Mouse (Mus musculus) retina, postnatal 7 days (tissue): ENCODE measurements around the gene Tbc1d5.

Experiments
- DNase-seq: peaks from one replicate; pipeline ENCODE4 v3.0.0-alpha.2; 2012; ENCODE audit warnings: low read depth, low spot score

Gene Tbc1d5

DNA sequence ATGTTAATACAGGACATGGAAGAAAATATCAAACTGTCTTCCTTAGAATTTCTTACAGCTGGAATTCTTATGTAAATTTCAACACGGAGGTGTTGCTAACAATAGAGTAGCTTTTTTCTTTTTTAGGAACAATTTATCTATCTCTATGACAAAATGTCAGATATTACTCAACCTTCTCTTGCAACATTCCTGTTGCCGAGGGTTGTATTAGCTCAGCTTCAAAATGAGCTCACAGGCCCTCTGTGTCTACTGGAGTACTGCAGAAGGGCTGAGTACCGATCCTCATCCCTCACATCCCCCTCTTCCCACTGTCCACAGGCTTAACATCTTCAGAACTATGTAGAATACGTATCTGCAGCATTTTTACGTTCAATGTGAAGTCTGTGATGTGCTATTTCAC, 302.7 kb downstream of the Tbc1d5 start:
- no peak for DNase-seq

DNA sequence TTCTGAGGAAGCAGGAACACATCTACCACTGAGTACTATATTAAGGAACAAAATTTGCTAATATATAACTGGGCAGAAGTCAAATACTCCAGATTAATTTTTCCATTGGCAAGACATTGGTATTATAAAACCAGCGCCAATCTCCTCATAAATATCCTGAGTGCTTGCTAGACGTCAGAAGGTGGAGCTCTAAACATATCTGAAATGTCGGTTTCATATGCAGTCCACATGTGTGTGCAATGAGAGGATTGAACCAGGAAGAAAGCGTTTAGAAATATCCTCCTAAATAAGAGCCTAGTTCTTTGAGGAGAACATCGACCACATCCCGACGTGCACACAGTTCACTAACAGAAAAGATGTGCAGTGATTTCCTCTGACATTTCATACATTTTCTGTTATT, 305.1 kb downstream of the Tbc1d5 start:
- DNase-seq = no peak

DNA sequence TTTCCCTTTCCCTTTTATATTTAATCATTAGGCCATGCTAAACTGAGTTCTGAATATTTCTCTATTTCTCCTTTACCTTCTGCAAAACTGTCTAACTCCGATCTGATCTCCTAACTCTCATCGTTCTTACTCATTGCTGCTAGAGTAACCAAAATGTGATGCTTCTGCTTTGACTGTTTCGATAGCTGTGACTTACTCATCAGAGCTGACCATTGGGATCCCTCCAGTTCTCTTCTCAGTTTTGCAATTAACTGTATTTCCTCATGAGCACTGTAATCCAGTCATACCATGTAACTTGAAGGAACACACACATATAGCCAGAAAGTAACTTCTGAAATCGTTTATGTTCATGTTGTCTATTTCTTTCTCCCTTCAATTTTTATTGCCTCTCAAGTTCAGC, 306.6 kb downstream of the Tbc1d5 start:
- DNase-seq = no peak

DNA sequence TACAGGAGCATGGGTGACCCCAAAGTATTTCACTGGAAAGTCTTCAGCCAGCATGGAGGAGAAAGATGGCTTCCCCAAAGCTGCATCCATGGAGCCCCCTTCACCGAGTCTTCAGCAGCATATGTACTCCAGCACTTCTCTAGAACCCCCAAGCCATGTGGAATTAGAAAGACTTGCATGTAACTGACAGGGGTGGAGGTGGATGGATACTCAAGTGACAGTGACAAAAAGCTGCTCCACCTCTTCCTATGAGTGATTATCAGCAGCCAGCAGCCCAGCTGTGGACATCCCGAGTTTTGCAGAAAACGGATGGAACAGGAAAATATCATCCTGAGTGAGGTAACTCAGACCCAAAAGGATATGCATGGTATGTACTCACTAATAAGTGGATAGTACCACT, 311.9 kb downstream of the Tbc1d5 start:
- no peak for DNase-seq

DNA sequence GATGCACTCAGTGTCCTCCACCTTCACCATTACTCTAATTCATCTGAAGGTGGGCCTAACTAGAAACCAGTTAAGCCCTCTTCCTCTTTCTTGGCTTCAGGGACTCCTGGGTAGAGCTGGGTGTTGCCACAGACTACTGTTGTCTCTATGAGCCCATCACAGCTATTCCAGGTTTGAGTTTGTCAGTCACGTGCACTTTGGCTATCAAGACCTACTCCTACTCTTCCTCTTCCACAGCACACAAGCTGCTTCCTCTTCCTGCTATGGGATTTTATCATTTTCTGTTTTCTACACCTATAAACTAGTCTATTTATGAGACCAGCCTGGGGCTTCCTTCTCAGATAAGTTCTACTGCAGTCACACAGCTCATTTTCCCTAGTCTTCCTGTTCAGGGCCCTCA, 314.4 kb downstream of the Tbc1d5 start:
- DNase-seq = no peak

DNA sequence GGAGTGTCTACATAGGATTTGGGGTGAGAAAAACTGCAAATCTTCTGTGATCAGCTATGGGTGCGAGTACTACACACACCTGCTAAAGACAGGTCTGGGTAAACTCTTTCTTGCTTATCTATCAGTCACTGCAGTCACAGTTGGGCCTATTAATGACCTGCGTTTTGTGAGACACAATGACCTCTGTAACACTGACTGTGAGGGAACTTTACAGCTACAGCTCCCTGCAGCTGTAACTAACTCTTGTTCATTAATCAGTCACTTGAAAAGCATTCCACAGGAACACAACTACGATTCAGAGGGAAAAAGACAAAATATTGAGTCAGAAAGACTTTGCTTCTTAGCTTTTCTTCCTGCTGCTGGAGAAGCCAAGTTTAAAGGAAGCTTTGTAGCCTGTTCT, 325.9 kb downstream of the Tbc1d5 start:
- DNase-seq = no peak

DNA sequence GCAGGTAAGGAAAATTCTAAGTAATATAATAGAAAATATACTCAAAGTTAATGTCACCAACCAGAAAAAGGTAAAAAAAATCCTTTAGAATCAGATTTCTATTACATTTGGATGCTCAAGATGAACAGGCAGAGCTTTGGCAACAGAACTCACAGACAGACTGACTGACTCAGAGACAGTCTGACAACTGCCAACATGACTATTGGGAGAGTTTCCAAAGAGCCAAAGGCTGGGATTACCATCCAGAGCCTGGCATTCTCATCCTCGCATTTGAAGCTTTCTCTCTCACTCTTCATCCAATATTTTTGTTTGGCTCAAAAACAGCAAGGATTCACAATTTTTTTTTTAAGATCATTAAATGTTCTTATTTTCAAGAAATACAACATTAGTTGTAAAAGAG, 327.8 kb downstream of the Tbc1d5 start:
- DNase-seq = no peak

DNA sequence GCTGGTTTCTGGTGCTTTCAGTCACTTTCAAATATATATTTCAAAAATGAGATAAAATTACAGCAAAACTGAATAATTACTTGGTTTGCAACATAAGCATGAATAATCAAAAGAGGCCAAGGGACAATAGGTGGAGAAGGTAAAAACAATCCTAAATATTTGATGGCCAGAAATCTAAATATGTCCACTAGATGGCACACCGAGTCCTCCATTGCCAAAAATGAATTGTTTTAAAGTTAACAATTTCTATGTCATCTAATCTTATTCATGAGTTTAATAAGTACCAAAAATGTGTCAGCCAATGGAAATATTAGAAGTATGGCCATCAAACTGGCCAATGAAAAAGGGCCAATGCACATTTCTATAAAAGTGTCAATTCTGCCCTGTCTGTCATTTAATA, 365.1 kb downstream of the Tbc1d5 start:
- DNase-seq = no peak

DNA sequence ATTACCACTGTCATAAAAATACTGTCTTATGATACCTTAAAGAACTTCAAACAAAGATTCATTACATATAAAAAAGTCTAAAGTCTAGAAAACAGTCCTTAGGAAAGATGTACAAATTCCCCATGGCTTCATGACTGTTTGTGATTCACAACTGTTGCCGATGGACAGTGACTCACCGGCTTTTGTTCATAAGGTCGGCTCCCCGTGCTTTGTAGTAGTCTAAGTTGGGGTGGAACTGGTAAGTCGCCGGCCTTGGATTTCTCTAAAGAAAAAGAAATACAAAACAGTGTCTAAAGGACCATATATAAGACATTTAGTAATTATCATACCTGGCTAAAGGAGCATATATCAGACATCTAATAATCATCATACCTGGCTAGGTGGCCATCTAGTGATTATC, 365.6 kb downstream of the Tbc1d5 start:
- DNase-seq = no peak

DNA sequence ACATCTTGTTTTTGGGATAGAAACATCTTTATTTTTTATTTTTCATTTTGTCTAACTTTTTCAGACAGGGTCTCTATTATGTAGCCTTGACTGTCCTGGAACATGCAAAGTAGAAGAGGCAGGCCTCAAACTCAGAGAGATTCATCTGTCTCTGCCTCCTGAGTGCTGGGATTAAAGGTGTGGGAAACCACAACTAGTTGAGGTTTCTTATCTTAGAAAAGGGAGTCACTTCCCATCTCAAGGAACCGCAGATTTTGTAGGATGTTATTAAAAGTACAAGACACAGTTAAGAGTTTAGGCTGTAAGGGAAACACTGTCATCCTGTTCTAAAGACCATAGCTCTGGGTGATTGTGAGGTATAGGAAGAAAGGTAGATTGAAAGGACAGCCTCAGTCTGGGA, 373.5 kb downstream of the Tbc1d5 start:
- no peak for DNase-seq

DNA sequence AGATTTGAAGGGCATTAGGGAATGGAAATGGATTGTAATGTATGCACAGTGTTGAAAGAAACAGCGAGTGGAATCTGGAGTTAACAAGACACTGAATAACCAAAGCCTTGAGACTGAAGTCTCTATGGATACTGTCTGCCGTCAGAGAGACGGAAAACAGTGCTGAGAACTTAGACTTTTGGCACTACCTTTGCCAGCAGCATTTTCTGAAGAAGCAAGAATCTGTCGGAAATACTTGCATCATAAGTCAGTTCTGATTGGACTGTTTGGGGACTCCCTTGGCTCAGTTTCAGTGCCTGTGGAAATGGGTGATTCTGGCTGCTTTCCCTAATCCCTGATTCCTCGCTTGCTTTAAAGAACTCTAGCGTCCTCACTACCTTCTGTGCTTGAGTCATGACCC, 375.9 kb downstream of the Tbc1d5 start:
- no peak for DNase-seq

DNA sequence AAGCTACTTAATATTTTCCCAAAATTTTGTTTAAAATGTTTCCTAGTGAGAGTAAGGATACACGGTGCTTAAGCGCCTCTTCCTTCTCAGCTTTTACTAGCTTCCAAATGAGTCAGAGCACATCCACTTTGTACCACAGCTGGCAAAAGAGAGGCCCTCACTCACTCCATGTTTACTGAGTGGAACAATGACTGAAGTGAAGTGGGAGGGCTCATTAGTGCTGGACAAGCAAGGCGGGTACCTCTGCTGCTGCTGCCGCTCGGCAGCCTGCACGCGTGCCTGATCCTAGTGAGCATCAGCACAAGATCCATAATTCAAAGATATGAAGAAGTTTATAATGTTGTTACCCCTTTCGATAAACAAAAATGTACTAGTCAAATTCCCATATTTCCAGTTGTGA, 376.8 kb downstream of the Tbc1d5 start:
- DNase-seq = no peak

DNA sequence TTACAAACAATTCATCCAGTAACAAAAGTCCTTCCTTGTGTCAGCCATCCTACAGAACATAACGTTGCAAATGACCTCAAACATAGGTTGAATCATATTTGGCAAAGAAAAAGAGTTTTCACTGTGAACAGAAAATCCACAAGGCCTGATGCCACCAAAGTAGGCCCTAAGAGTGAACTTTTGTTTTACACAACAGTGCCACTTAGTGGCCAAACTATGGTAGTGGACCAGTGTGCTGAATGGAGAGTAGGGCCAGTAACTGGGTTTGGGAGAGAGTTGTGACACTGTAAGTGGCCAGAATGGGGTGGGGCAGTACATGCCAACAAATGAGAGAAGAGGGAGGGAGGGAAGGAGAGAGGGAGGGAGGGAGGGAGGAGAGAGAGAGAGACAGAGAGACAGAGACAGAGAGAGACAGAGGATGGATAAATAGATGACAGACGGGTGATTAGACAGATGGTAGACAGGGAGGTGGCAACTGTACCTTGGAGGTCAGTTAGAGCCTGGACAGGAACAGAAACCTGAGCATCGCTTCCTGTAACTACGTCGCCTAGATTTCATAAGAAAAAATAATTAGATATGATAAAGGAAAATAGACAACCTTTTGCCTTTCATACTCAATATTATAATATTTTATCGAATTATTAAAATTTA, 383.6 kb downstream of the Tbc1d5 start:
- DNase-seq = peak; percentile 55

DNA sequence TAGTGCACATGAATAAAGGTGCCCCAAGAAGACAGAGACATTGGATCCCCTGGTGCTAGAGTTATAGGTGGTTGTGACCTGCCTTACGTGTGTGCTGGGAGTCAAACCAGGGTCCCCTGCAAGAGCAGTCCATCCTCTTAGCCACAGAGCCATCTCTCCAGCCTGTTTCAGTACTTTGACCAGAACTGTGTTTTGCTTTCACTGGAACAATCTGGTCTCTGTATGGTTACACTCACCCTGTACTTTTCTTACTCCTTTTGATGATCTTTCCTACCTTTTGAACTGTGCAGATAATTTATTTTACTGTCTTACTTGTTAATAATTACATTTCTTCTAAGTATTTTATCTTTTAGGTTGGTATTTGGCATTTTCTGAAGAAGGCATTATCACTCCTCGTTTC, 387.5 kb downstream of the Tbc1d5 start:
- DNase-seq = no peak

DNA sequence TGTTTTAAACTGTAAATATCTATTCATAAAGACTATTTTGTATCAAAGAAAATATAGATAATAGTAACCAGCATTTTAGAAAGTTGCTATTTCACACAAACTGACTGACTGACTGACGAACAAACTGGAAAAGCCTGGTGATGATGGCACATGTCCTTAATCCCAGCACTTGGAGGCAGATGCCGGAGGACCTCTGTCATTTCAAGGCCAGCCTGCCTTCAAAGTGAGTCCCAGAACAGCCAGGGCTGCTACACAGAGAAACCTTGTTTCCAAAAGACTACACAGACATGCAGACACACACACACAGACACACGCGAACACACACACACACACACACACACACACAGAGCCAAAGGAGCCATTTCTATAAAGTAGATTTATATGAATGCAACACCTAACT, 390.3 kb downstream of the Tbc1d5 start:
- no peak for DNase-seq

DNA sequence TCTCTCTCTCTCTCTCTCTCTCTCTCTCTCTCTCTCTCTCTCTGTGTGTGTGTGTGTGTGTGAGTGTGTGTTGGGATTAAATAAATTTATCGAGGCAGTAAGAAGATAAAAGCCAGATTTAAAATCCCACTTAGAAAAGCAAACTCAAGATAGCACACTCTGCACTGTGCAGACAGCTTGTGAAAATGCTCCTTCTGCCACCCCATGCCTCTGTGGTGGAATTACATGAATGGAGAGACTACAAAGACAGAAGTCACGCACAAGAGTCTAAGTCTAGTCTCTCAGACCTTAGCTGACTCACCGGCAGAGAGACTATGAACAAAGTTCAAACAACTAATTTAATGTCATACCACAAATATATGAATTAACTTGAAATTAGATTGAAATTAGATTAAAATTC, 403.9 kb downstream of the Tbc1d5 start:
- DNase-seq = no peak

DNA sequence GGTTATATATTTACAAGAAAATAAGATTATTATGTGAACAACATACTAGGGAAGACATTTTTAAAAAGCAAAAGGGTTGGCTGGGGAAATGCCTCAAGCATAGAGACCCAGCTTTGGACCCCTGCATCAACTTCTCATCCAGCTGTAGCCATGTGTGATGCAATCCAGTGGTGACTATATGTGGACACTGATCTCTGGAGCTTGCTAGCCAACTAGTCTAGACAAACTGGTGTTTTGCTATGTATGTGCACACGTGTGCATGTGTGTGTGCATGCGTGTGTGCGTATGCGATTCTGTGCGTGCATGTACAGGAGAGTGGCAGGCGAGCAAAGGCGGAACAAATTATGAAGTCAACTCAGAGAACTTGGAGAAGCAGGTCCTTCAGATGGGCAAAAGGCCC, 414.8 kb downstream of the Tbc1d5 start:
- no peak for DNase-seq

DNA sequence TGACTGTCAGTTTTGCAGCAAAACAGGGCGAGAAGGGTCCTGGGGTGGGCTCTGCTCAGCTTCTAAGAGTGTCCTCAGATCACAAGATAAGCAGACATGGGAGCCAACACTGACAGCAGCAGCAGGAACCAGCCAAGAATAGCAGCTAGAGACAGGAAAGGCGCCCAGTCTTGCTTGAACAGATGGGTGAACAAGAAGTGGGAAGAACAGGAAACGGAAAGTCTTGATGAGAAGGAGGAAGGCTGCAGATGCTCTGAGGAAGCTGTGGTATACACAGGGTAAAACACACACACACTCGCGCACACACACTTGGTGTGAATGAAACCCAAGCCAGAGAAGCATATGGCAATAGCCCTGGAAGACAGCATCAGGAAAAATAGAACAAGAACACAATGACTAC, 415.7 kb downstream of the Tbc1d5 start:
- no peak for DNase-seq

DNA sequence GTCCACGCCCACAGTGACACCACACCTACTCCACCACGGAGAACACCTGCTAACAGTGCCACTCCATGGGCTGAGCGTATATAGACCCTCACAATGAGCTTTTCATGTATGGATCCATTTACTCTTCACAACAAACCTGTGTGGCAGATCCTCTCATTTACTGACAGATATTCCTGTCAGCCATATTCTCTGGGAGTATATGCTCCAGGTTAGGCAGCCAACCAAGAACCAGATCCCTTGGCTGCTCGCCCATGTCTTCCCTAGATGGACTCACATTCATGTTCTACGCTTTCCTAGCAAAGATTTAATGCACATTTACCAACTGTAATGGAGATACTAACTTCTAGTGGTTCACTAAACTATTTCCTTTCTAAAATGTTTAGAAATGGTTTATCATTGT, 416.9 kb downstream of the Tbc1d5 start:
- DNase-seq = no peak

DNA sequence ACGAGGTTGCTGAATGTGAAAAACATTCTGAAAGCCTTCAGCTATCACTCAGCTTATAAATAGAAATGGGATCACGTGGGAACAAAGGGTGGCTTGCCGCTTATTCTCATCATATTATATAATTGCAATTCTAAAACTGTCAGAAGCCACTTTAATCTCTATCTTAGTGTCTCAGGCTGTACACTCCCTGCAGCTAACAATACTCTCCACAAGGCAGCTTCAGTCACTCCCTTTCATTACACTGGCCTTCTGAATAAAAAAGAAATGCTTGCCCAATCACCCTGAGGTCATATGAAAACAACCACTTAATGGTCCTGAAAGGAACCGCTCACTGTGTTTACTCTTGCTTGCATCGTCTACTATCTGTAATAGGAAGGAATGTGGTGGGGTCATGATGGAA, 418.1 kb downstream of the Tbc1d5 start:
- DNase-seq = no peak

DNA sequence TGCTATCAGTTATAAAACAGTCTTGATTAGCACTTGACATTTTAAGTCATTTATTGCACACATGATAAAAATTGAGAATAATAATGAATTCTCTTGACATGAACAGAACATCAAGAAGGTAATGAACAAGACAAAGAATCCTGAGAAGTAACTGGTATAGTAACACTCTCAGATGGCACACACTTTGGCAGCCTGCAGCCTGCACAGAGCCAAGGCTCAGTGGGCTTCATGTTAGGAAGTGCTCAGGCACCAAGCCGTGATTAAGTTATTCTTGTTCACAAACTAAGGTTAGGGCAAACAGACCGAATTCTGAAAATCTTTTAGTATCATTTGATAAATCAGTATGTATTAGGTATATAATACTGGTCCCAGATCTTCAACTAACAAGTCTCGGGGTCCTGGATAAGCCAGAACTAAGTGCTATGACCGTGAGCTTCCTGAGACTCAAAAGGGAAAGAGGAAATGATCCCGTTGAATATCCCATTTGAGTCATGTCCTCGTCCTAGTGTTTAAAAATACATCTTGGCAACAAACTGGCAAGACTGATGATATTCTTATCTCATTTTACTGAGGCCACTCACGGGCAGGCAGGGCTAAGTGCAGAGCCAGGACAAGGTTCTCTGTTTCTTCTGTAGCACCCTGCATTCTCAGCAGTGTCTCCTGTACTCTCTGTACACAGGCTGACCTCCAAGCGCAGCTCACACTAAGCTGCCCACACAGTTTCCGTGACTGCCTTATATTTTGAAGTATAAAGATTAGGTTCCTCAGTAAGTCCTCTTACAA, 425.6 kb downstream of the Tbc1d5 start:
- no peak for DNase-seq

DNA sequence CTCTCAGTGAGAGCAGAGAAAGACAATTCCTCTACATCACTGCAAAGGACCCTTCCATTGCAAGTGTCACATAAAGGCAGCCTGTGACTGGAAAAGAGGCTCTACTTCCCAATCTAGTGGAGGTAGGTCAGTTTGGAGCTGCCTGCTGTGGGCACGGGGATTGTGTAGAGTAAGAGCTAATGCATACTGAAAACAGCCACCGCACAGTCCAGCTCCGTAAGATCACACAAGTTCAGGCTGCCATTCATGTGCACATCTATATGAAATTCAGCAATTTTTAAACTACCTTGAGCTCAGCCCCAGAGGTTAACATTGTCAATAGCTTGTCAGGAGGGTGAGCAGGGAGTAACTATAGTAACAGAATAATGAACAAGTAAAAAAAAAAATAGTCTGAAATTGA, 426.4 kb downstream of the Tbc1d5 start:
- no peak for DNase-seq

DNA sequence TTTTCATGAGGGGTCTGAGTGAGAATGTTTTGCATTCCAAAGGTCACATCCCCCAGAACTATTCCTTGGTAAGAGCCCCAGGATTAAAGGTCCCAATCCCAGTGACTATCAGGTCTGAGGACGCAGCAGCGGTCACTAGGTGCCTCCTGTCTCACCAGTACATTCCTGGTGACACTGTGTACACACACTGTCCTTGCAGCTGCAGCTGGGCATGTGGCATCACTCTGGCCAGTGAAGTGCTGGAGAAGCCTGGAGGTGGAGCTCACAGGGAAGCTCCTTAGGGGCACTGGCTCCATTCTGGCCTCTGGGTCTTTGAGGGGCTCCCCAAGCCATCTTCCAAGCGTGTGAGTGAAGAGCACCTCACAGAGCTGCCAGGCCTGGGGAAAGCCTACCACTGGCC, 427.2 kb downstream of the Tbc1d5 start:
- no peak for DNase-seq

DNA sequence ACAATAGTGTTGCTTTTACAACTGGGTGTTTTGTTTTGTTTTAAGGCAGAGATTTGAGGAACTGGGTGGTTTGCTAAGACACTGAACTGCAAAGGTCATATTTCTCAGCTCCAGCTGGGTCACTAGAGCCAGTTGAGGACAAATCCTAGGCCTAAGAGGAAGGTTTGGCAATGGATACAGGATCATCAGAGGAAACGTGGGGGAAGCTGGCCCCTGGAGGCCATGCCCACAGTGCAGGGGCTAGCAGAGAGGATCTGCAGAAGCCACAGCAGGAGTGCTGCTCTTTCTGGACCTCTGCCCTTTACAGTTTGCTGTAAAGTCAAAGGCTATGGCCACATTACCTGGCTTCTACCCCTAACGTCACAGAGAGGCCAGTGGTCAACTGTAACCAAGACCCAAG, 428.3 kb downstream of the Tbc1d5 start:
- no peak for DNase-seq
